19 mouse cellular contexts compared by ENCODE assay signal in the genomic region with DNA sequence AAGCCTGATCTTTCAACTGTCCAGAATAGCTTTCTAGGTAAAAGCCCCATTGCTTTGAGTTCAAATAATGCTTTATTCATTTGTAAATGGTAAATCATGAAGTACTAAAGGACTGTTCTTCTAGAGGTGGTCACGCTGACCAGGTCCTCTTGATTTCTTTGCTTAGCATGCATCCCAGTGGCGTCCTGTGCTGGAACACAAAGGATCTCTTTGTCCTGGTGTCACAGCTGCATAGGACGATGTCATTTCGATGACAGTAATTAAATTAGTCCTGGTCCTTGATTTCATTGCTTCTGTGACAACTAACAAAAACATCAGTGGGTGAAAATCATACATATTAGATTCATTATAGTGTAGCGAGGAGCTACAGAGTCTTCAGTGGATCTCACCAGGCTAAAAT.
A peak's percentile ranks its signal among the peaks of the same experiment; 100 is the strongest.
DNase-seq lines count a peak whose midpoint lies in the region; ATAC-seq and TF ChIP-seq lines count a peak whose summit lies in the region.
"Had no signal": no experiment of that assay in that cellular context is flagged by ENCODE, and none has a peak within 500 bp of the region (broad histone marks: within the 10 kb centered on the region; RNA-seq: fewer than 3 reads in every experiment).

No protein-coding gene starts in this region.

- DNase-seq in hindbrain, embryonic 11.5 days (ENCODE audit: low spot score), result peak; percentile 23
- DNase-seq in midbrain, postnatal 0 days (ENCODE audit: low spot score), result peak; percentile 7
- no peak for DNase-seq in midbrain, embryonic 11.5 days (ENCODE audit: low spot score, missing footprints)
- peak; percentile 5 for DNase-seq in limb, embryonic 10.5 days (ENCODE audit: low spot score)
- no peak for DNase-seq in kidney, adult 8-10 months
- DNase-seq: adrenal gland, adult 2 months; adrenal gland, postnatal 25 days; cerebellum, adult 18-20 months; cerebellum, adult 9-11 months; cerebellum, postnatal 36 days; embryo, embryonic 11 days; gastrocnemius, postnatal 36 days; heart, adult 18-20 months; heart, postnatal 10 days had no signal

- H3K4me1 ChIP-seq in hindbrain, embryonic 11.5 days (replicated peaks; ENCODE audit: control insufficient read depth, insufficient read depth, low read length), result no peaks in the 10 kb centered on the region
- H3K4me1 ChIP-seq in hindbrain, embryonic 13.5 days (replicated peaks), result 0 out of 2 replicates have a peak, but pooled peaks cover 3% of the 10 kb centered on the region
- no peaks in the 10 kb centered on the region for H3K4me1 ChIP-seq in midbrain, postnatal 0 days (ENCODE audit: insufficient read depth, low read length)
- H3K4me1 ChIP-seq in midbrain, embryonic 11.5 days (ENCODE audit: control insufficient read depth, insufficient read depth, low read length), result no peaks in the 10 kb centered on the region
- H3K4me1 ChIP-seq in limb, embryonic 10.5 days, result no peaks in the 10 kb centered on the region
- H3K4me1 ChIP-seq: embryonic facial prominence, embryonic 12.5 days; forebrain, embryonic 15.5 days; heart, embryonic 10.5 days had no signal

- no peak for TF ChIP-seq CTCF in midbrain, postnatal 0 days (IDR thresholded peaks at IDR 0.05)

- no peak overlapping the region for H3K4me2 ChIP-seq in hindbrain, embryonic 11.5 days (replicated peaks; ENCODE audit: low read depth, low read length)
- H3K4me2 ChIP-seq in hindbrain, embryonic 13.5 days, result no peak overlapping the region
- H3K4me2 ChIP-seq in midbrain, postnatal 0 days (ENCODE audit: low read depth, low read length, poor library complexity, severe bottlenecking), result no peak overlapping the region
- no peak overlapping the region for H3K4me2 ChIP-seq in midbrain, embryonic 11.5 days
- H3K4me2 ChIP-seq: embryonic facial prominence, embryonic 12.5 days; forebrain, embryonic 15.5 days had no signal

- no peaks in the 10 kb centered on the region for H3K36me3 ChIP-seq in hindbrain, embryonic 11.5 days (ENCODE audit: control insufficient read depth, insufficient read depth, low read length)
- no peaks in the 10 kb centered on the region for H3K36me3 ChIP-seq in hindbrain, embryonic 13.5 days
- H3K36me3 ChIP-seq in midbrain, postnatal 0 days (ENCODE audit: insufficient read depth, low read length), result no peaks in the 10 kb centered on the region
- H3K36me3 ChIP-seq in midbrain, embryonic 11.5 days (ENCODE audit: control insufficient read depth, insufficient read depth, low read length), result no peaks in the 10 kb centered on the region
- H3K36me3 ChIP-seq in limb, embryonic 10.5 days, result no peaks in the 10 kb centered on the region
- H3K36me3 ChIP-seq: embryonic facial prominence, embryonic 12.5 days; forebrain, embryonic 15.5 days; heart, embryonic 10.5 days had no signal

- 0 out of 2 replicates have a peak, but pooled peaks have one; percentile 57 for ATAC-seq in hindbrain, embryonic 11.5 days (ENCODE audit: low FRiP score)
- no peak for ATAC-seq in hindbrain, embryonic 13.5 days (ENCODE audit: low FRiP score)
- ATAC-seq in midbrain, postnatal 0 days (ENCODE audit: low FRiP score), result no peak
- no peak for ATAC-seq in midbrain, embryonic 11.5 days (ENCODE audit: low FRiP score)
- ATAC-seq: forebrain, embryonic 15.5 days had no signal

- no peaks in the 10 kb centered on the region for H3K9me3 ChIP-seq in hindbrain, embryonic 11.5 days (ENCODE audit: control insufficient read depth, low read length)
- no peaks in the 10 kb centered on the region for H3K9me3 ChIP-seq in hindbrain, embryonic 13.5 days
- H3K9me3 ChIP-seq in midbrain, postnatal 0 days (ENCODE audit: low read length), result no peaks in the 10 kb centered on the region
- H3K9me3 ChIP-seq in midbrain, embryonic 11.5 days (ENCODE audit: control insufficient read depth, low read length), result no peaks in the 10 kb centered on the region
- no peaks in the 10 kb centered on the region for H3K9me3 ChIP-seq in limb, embryonic 10.5 days (replicated peaks)
- H3K9me3 ChIP-seq: embryonic facial prominence, embryonic 12.5 days; forebrain, embryonic 15.5 days; heart, embryonic 10.5 days had no signal

- no peak overlapping the region for H3K27ac ChIP-seq in hindbrain, embryonic 11.5 days (ENCODE audit: low read depth, low read length)
- no peak overlapping the region for H3K27ac ChIP-seq in hindbrain, embryonic 13.5 days
- no peak overlapping the region for H3K27ac ChIP-seq in midbrain, postnatal 0 days (ENCODE audit: low read depth, low read length)
- no peak overlapping the region for H3K27ac ChIP-seq in midbrain, embryonic 11.5 days (ENCODE audit: low read depth, low read length)
- H3K27ac ChIP-seq in limb, embryonic 10.5 days, result no peak overlapping the region
- H3K27ac ChIP-seq: embryonic facial prominence, embryonic 12.5 days; forebrain, embryonic 15.5 days; heart, embryonic 10.5 days had no signal

- H3K27me3 ChIP-seq in hindbrain, embryonic 11.5 days (ENCODE audit: control insufficient read depth, insufficient read depth, low read length), result no peaks in the 10 kb centered on the region
- H3K27me3 ChIP-seq in hindbrain, embryonic 13.5 days, result no peaks in the 10 kb centered on the region
- H3K27me3 ChIP-seq in midbrain, postnatal 0 days (ENCODE audit: insufficient read depth, low read length), result no peaks in the 10 kb centered on the region
- no peaks in the 10 kb centered on the region for H3K27me3 ChIP-seq in midbrain, embryonic 11.5 days (ENCODE audit: control insufficient read depth, insufficient read depth, low read length)
- no peaks in the 10 kb centered on the region for H3K27me3 ChIP-seq in limb, embryonic 10.5 days (ENCODE audit: low read depth, poor library complexity, severe bottlenecking)
- H3K27me3 ChIP-seq: CH12.LX; embryonic facial prominence, embryonic 12.5 days; forebrain, embryonic 15.5 days had no signal

- H3K4me3 ChIP-seq in hindbrain, embryonic 11.5 days (ENCODE audit: low read depth, low read length), result no peak overlapping the region
- no peak overlapping the region for H3K4me3 ChIP-seq in hindbrain, embryonic 13.5 days
- no peak overlapping the region for H3K4me3 ChIP-seq in midbrain, postnatal 0 days (ENCODE audit: low read depth, low read length)
- no peak overlapping the region for H3K4me3 ChIP-seq in midbrain, embryonic 11.5 days (ENCODE audit: low read depth, low read length)
- no peak overlapping the region for H3K4me3 ChIP-seq in limb, embryonic 10.5 days
- H3K4me3 ChIP-seq: embryonic facial prominence, embryonic 12.5 days; forebrain, embryonic 15.5 days; heart, embryonic 10.5 days had no signal

- WGBS in hindbrain, embryonic 11.5 days, result 40% methylated on average over 5 of the region's 5 CpGs
- 26% methylated on average over 5 of the region's 5 CpGs for WGBS in hindbrain, embryonic 13.5 days
- 39% methylated on average over 5 of the region's 5 CpGs for WGBS in midbrain, postnatal 0 days
- WGBS in midbrain, embryonic 11.5 days, result 60% methylated on average over 5 of the region's 5 CpGs
- 87% methylated on average over 5 of the region's 5 CpGs for WGBS in limb, embryonic 10.5 days

- no peak overlapping the region for H3K9ac ChIP-seq in hindbrain, embryonic 11.5 days (ENCODE audit: low read depth, low read length)
- no peak overlapping the region for H3K9ac ChIP-seq in hindbrain, embryonic 13.5 days
- no peak overlapping the region for H3K9ac ChIP-seq in midbrain, postnatal 0 days (replicated peaks; ENCODE audit: low read length, poor library complexity, severe bottlenecking)
- H3K9ac ChIP-seq in midbrain, embryonic 11.5 days (ENCODE audit: low read length), result no peak overlapping the region
- H3K9ac ChIP-seq: embryonic facial prominence, embryonic 12.5 days; forebrain, embryonic 15.5 days had no signal

Comparison
In these comparisons a context has a peak if more than half of its experiments do, and no peak if none do; other contexts are left out.
1. DNase-seq: peak in hindbrain, embryonic 11.5 days (single experiment), midbrain, postnatal 0 days (single experiment) and limb, embryonic 10.5 days (single experiment); none in midbrain, embryonic 11.5 days (single experiment) and kidney, adult 8-10 months (0 of 2).